Mouse (Mus musculus) layer of hippocampus, adult 18-20 months (tissue): ENCODE measurements around the gene Cpa1. TPM values are rescaled to one million over a fixed set of nuclear protein-coding genes. Genes with fewer than 3 reads are reported as not detected.

Experiments used
- DNase-seq, 2 experiments: peaks; one replicate each; pipeline ENCODE4 v3.0.0; 2022; ENCODE audit warnings: low spot score in 2 of 2
- long read RNA-seq: library from polyadenylated mRNA; stranded (forward); transcript quantifications from one replicate; pipeline ENCODE4 v2.0.0, GENCODE M21; 2021
- total RNA-seq, 2 experiments: library from RNA; stranded (reverse); gene quantifications; 2 replicates each; pipeline ENCODE4 v1.2.3; 2021

The Cpa1 gene
- not detected for total RNA-seq
- long read RNA-seq = 0 reads

DNA sequence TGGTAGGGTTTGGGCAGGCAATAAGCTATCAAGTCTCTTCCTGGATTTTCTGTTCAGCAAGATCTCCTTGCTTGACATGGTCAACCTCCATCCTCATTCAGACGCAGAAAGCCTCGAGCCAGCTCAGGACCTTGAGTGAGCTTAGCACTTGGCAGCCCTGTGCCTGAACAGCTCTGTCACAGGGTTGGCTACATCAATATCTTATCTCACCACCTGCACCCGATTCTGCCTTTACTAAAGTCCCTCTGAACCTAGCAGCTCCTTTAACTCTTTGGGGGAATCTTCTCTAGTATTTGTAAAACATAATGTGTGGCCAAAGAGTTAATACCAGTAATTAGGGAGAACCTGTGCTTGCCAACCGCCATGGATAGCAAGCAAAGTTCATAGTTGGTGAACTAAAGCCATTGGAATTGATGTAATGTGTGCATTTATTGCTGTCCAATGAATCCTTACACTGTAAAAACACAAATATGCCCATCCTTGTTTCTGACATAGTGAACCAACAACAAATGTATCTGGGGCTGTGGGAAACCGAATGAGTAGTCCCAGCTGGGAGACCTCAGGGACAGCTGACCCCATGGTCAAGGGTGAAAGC lies at the start of gene Cpa1:
Gene Cpa1, plus strand, starts transcription at position 545 of the 595 bp plus-strand sequence.
- DNase-seq = no peak

GRCm38 (mm10) chr6:30589819-30590218 lies 49.2 kb upstream of the Cpa1 start:
- no peak for DNase-seq

- no peak for DNase-seq
Observed at GRCm38 (mm10) chr6:30591851-30592404, 47.1 kb upstream of the Cpa1 start.

- no peak for DNase-seq
Observed at GRCm38 (mm10) chr6:30592417-30592974, 46.5 kb upstream of the Cpa1 start.

GRCm38 (mm10) chr6:30594364-30594763 lies 44.7 kb upstream of the Cpa1 start:
- DNase-seq = no peak

DNA sequence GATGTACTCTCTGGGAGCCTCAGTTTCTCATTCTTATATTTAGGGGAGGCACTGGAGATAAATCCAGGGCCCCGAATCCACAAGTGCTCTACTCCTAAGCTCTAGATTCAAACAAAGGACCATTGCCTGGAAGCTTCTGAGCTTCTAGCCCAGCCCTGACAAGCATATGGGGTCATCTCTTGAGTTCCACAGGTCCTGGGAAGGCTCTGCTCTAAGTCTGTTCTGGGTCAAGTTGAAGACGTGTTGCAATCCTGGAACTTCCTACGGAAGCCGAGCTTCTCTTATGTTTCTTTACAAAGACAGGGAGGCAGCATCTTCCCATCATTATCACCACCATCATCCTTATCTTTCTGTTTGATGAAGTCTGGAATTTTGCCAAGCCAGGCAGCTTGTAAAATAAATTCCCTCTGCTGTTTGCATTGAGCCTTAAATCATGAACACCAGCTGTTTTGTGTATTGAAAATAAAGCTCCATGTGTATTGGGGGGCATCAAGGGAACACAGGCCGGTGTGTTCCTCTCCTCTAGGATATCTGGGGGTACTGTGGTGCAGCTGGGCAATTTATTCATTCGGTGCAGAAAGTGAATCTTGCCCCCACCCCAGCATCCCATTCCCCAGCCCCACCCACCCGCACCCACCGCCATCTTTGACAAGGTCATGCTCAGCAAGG lies 42.7 kb upstream of the Cpa1 start:
- DNase-seq = no peak

GRCm38 (mm10) chr6:30600033-30600432 lies 39.0 kb upstream of the Cpa1 start:
- DNase-seq = no peak

DNA sequence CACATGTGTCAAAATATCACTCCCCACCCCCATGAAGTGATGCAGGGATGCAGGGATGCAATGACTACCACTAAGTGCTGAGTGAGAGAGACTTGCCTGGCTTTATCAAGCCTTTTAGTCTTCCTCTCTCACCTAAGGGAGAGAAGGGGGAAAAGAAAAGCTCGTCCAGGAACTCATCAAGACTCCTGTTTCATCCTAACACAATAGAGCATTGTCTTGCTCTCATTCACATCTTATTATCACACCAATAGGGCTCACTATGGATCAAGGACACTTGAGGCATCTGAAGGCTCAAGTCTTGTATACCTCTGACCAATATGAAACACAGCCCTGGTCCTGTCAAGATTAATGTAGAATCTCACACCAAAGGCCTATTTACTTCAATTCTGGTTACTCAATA lies 38.0 kb upstream of the Cpa1 start:
- DNase-seq = no peak

DNA sequence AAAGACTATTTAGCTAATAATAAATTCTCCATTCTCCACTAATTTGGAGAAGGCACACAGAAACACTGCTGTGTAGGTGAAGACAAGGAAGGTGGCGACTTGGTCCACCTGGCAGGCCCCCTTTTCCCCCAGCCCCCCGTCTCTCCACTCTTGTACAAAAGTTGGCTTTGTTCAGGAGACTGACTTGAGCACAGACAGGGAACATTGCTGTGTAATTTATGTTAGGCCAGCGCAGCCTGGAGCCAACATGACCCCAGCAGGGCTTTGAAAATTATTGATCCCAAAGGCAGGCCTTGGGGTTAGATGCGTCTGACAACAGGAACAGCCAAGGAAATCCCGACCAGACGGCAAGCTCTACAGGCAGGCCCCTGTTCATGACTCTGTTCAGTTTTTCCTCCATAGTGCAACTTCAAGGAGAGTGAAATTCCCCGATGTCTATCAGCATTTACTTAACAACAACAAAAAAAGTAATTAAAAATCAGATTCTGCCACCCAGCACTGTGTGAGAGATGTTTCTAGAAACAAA lies 34.6 kb upstream of the Cpa1 start:
- DNase-seq = no peak

- DNase-seq = no peak
Observed at GRCm38 (mm10) chr6:30605111-30605510, 33.9 kb upstream of the Cpa1 start.

DNA sequence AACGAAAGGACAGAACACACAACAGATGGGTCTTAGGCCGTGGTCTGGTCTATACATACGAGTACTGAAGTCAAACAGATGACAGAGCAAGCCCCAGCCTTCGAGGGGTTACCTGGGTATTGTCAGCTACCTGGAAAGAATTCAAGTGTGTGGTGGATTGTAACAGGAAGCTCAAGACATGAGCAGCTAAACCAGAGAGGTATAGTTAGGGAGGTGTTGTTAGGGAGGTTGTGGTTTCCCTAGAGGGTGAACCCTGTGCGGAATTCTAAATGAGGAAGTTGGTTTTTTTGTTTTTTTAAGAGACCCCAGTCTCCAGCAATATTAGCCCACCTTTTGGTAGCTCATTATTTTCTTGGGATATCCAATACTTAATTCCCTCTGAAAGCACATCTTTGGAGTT lies 33.3 kb upstream of the Cpa1 start:
- DNase-seq = no peak

DNA sequence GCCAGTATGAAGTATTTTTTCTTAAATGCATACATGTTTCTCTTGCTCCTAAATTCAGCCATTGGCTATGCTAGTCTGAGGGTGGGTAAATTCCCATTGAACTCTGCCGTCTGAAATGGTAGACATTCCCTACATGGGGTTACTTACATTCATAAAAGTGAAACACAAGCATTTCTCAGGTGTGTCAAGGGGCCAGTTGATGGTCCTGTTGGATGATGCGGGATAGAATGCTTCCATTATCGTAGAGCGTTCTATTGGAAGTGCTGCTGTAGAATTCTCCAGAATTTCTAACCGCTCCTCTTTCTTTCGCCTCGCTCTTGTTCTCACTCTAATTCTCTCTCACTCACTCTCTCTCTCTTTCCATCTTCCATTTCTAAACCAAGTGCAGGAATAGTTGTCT lies 28.3 kb upstream of the Cpa1 start, which contains the start of gene Cpa5:
Gene Cpa5, plus strand, starts transcription at position 301 of the 400 bp plus-strand sequence.
- no peak for DNase-seq

DNA sequence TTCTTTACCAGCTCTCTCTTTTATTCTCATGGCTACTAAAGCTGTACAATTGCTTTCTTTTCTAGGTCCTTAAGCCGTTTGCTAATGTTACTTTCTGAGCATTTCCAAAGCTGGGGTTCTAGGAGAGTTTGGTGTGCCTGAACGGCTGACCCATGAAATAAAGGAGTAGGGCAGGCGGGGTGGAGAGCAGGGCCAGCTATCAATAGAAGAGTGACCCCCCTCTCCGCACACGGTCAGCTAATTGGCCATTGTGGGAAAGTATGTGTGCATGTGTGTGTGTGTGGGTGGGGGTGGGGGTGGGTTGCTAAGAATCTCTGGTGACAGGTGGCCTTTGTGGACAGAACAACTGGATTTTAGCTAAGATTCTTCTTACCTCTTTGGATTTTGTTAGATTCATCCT lies 27.8 kb upstream of the Cpa1 start:
- DNase-seq = no peak

DNA sequence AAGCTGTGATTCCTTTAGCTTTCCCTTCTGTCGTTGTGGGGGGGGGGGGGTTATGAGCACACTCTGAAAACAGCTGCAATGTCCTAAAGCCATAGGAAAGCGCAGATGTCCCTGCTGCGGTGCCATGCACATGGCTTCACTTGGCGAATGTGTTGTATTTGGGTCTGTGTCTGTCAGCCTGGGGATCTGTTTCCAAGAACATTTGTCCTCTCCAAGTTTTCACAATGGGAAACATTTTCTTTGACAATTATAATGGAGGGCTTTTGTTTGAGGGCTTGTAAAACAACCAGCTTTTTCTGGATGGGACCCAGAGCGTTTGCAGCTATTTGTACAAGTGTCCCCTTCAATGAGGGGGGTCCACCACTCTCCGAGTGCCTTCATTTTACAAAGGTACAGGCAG lies 24.8 kb upstream of the Cpa1 start:
- peak in 1 of 2 experiments; percentile 40 for DNase-seq

GRCm38 (mm10) chr6:30615741-30616140 lies 23.3 kb upstream of the Cpa1 start:
- DNase-seq = no peak

DNA sequence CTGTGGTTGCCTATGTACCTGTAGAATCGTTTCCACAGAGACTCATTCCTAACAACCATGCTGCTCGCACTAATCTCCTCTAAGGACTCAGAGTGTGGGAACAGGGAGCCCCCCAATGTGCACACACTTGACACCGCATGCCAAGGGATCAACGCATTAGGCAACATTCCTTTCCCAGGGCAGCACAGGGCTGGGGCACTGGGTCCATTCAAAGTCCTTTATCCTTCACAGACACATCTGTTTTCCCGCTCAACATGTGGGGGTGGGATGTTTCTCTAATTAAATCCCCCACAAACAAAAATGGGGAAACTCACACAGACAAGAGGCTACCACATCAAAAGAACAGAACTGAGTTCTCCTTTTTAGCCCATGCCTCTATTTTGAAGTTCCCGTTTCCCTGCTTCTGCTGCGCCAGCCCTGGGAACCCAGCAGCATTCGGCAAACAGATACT lies 22.5 kb upstream of the Cpa1 start:
- DNase-seq = no peak

- no peak for DNase-seq
Observed at GRCm38 (mm10) chr6:30617020-30617958, 21.7 kb upstream of the Cpa1 start.

GRCm38 (mm10) chr6:30617959-30618590 lies 20.9 kb upstream of the Cpa1 start:
- DNase-seq = peak; percentile 66 to 72

DNA sequence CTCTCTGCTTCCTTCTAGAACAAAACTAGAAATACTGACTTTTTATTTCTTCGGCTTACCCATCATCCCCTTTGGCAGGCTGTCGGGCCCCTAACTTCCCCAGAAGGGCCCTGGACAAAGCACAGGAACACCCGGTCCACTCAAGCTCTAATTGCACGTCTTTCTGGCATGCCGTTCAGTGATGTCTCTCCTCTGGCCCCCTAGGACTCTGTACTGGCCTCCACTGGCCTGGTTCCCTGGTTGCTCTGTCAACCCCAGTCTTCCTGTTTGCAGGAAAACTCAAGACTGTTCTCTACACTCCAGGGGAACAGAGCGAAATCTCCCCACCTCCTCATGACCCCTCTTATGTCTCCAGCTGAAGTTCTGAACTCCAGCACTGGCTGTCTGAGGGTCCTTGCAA lies 20.3 kb upstream of the Cpa1 start:
- DNase-seq = no peak

DNA sequence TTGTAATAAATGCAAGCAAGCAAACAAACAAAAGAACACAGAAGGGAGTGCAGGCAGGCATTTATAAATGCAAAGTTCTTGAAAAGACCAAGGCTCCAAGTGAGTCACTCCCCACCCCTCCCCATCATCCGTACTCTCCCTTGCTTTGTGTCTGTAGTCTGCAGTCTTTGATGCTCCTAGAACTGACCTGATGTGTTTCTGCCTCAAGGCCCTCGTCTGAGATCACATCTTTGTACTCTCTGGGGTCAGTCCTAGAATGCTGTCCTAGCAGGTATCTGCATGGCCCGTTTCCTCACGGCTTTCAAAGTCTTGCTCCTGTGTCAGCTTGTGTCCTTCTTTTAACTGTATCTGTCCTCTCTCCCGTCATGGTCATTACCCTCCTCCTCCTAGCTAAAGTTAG lies 19.4 kb upstream of the Cpa1 start:
- DNase-seq = no peak

DNA sequence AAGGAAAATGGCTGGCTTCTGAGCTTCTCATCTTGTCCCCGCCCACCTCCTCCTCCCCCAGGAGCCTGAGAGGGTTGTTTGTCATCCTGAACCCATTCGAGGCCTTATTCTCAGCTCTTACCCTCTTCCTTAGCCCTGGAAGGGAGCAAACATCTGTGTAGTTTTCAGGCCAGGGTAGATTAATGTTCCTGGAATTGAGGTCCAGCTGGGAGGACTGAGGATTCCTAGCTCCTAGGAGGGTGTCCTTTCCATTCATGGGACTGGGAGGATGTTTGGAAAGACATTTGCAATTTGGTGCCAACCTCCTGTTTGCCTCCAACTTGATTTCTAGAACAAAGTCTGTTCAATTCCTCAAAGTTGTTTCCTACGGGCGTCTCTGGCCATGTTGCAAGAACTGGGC lies 18.4 kb upstream of the Cpa1 start:
- DNase-seq = no peak
